Mouse (Mus musculus): ENCODE results near the gene Aspn.

Gene Aspn
- long read RNA-seq, experiment 1, partial matches to known transcripts: 2 of 2 reads
- long read RNA-seq, experiment 1, other reads (novel, unspliced or antisense): 0 of 2 reads
- long read RNA-seq, experiment 2: 0 reads

DNA sequence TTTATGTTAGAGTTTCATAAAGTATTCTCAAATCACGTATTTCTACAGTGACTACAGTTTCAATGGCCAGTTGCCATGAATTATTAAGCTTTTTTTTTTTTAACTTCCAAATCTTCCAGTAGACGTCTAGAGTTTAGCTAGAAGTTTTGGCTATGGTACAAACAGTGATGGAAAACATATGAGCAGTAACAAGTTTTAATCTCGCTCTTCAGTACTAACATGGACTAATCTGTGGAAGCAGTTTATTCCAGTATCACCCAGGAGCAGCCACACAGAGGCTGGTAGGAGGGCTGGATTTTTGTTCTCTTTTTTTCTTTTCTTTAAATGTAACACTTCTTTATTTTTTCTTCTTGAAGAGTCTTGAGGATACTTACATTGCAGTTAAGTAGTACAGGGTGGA is at the start of gene Aspn:
TSS of gene Aspn (plus strand) at position 165 of the 400 bp plus-strand sequence.
- intact Hi-C loops (cut with DNase I): no loop called here

DNA sequence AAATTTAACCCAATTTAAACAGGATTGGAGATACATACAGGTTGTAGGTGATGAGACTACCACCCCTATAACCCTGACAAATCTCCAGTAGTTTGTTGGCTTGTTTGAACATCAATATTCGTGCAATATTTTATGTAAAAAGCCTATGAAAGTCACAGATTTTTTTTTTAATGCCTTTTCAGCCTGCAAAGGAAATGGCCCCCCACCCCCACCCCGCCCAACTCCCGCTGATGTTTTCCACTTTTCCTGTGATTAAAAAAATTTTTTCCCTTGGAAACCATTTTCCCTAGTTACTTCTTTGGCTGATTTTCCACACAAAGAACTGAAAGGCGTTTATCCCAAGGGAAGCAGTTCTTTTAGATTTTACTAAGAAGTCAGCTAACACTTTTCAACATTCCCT is 39.7 kb upstream of the Aspn start, which contains the start of gene Ecm2:
TSS of gene Ecm2 (plus strand) at position 301 of the 400 bp plus-strand sequence.
- intact Hi-C loops (cut with DNase I): no loop called here

DNA sequence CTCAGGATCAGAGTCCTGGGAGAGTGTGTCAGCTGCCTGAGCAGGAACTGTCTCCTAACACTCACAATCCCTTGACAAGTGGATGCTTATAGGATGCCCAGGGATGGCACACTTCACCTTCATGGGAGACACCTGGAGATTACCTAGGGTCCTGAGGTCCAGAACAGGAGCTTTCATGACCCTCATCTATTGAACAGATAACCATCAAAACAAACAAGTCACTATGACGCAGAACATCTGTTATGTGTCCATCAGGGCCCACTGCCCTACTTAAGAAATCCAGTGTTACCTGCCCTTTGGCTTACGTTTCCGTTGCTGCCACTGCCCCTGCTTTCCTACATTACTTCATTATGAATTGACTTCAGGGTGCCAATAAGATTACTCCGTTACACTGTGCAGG is 38.5 kb upstream of the Aspn start:
- intact Hi-C loops (cut with DNase I): no loop called here

DNA sequence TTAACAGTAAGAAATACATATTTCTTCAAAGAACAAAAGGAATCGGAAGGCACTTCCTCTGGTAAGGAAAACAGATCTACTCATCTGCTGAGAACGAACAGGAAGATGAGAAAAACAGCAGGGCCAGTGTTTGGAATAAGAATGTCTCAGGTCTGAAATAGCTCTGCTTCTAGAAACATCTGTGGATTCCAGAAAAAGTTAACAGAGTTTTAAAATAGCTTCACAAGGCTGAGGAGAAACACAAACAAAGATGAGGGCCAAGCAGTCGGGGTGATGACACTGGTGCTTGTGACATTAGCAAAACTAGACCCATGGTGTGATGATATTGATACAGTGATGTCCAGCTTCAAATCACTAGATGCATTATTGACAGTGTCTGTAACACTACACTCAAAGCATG is 37.1 kb upstream of the Aspn start:
- intact Hi-C loops (cut with DNase I): no loop called here

DNA sequence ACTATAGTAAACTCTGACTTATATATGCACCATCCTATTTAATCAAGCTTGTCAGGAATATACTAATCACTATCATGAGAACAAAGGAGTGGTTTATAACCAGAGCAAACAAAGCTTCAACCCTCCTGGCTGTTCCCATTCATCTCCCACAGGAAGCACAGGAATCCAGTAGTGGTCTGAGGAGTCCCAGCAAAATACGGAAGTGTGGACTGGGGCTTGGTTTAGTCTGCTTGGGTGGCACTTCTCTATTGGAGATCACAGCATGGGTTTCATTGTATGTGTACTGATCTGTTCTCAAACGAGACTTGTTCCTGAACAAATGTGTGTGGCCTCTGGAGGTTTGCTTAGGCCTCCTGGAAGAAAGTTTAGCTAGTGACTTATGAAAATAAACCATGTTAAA is 25.5 kb upstream of the Aspn start:
- intact Hi-C loops (cut with DNase I): no loop called here

DNA sequence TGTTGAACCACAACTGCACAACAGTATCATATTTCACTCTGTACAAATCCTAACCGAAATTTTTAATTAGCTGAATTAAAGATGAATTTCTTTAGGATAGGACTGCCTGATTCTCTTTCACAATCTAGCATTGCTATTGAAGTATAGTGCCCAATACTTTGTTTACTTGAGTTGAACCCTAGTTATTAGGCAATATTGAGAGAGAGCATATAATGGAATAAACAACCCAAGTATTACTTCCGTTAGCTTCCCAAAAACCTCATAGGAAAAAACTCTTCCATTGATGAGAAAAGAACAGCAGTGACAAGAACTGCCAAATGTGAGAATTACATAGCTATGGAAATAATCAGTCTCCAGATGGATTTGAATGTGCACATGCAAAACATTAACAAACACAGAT is 18.0 kb upstream of the Aspn start:
- intact Hi-C loops (cut with DNase I): no loop called here

DNA sequence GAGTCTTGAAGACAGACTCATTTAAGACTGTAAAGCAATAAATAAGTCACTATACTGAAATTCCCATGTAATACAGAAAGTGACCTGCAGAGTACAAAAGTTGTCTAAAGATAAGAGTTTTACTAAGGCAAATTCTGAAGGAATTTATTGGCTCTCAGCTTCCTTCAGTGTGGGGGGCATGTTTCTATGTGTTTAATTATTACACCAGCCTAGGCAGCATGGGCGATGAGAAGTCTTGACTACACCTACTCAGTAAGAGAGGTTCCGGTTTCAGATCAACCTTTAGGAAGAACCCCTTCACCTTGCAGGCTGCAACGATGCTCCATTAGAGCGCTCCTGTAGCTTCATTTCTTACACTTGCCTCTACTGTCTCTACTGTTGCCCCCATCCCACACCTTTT is 13.6 kb upstream of the Aspn start:
- intact Hi-C loops (cut with DNase I): no loop called here

DNA sequence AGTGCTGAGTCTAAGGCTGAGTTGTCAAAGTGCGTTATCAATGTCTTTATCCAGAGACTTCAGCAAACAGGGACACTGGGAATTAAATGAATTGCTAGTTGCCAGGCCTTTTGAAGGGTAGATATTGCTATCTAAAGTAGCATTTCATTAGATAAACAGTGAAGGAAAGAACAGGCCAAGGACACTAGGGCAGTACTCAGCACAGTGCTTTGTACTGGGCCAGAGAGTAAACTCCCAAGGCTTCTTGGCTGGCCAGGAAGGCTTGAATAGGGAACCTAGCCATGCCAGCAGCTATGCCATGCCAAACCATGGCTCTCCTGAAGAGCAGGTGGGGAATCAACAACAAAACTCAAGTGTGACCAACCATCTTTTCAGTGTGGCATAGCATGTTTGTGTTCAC is 7.3 kb upstream of the Aspn start:
- intact Hi-C loops (cut with DNase I): no loop called here

DNA sequence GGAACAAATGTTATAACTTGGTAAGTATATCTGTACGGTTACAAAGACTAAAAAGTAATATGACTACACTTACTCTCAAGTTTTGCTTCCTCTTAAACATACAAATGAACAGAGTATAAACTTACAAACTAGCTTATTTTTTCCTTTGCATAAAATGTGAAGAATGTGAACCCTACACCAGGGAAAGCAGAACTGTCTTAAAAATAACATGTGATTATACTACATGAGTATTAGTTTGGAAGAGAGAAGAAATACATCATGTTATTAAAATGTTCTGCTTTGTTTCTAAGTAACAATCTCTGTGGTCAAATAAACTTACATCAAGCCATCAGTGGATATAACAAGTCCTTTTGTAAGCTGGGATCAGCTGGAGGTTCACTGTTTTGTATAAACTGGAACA is 5.5 kb upstream of the Aspn start:
- intact Hi-C loops (cut with DNase I): no loop called here

DNA sequence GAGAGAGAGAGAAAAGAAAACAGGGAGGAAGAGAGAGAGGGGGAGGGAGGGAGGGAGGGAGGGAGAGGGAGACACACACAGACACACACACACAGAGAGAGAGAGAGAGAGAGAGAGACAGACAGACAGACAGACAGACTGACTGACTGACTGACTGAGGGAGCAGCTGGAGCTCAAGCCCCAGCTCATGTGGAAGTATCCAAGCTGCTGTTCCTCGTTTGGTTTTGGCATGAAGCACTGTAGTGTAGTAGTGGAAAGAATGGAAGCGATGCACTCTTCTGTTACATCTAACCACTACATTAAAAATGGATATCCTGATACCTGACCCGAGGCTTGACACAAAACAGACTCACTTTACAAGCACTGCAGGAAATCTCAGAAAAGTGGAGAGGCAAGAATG is 1.4 kb downstream of the Aspn start:
- intact Hi-C loops (cut with DNase I): no loop called here

DNA sequence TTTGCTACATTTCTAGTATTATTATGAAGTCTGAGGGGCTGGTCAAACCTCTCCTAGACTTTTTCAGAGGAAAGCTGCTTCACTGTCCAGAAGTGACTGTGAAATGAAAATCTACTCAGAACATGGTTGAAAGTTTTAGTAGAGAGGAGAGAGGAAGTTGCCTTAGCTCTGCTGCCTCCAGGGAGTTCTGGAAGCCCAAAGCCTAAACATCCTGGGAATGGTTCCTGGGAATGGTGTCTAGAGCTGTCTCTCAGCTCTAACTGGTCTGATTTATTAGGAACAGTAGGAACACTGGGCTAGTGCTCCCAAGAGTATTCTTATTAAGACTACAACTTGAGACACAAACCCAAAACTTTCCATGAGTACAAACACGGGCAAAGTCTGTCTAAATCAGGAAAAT is 2.3 kb downstream of the Aspn start:
- intact Hi-C loops (cut with DNase I): no loop called here

DNA sequence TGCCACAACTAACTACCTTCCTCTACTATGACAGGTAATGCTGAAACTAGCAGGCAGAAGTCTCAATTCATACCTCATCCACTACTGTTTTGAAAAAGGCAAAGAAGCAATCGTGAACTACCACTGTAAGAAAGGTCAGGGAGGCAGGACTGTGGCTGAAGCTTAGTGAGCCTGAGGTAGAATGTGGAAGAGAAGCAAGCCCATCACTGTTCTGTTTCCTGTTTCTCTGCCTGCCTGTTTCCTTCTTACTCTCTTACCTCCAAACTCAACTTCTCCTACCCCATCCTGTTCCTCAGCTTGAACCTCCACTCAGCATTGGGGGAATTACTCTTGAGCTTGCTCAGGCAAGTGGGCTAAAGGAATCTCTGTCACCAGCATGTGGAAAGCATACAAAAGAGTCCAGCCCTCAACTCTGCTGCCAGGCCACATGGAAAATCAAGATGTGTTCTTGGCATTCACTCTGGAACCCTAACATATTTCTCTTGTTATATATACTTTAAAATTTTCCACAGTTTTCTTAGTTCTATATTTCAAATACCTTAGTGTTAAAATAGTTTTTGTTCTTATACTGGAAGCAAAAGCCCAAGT is 3.4 kb downstream of the Aspn start:
- intact Hi-C loops (cut with DNase I): no loop called here

DNA sequence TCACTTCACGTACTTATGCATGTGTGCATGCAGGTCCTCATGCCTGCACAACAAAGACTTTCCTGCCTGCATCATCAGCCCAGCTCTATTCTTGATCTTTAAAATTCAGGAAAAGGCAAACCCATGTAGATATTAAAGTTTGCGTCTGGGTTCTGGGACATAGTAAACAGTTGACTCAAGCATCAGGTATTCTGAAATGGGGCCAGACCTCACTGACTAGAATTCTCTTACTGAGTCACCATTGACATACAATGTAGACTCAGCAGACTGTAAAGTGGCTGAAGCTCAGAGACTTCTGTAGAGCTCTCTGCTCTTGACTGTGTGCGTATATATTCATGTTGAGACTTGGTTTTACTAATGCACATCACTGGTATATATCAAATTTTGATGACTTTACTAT is 5.4 kb downstream of the Aspn start:
- intact Hi-C loops (cut with DNase I): no loop called here

DNA sequence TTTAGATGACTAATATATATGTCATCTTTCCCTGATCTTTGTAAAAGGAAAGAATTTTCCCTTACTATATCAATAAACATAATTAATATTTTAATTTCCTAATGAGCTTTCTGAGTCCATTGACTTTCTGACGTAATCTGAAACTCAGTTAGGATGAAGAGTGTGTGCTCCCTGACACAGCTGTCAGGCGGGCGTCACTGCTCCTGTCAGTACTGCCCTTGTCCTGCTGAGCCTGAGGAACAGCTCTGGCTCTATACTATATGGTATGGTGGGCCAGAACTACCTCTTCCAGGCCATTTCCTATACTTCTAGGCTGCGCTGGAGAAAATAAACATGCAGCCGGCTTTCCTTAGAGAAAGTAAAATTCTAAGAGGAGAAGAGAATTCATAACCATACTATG is 10.3 kb downstream of the Aspn start:
- intact Hi-C loops (cut with DNase I): no loop called here

DNA sequence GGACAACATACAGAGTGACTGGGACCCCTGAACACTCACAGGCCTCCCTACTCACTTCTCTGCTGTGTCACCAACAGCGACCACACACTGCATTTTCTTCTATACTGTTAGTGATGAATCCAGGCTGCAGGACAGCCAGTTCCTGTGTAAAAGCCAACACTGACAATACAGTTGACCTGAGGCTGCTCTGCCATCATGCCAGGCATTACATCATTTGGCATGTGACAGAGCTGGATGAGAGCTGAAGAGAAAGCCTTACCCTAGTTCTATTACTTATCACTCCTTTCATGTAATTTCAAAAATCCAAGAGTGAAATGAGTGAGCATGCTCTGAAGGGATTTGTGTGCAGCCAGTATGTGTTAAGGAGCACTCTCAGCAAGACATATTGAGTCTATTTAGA is 12.0 kb downstream of the Aspn start:
- intact Hi-C loops (cut with DNase I): no loop called here

DNA sequence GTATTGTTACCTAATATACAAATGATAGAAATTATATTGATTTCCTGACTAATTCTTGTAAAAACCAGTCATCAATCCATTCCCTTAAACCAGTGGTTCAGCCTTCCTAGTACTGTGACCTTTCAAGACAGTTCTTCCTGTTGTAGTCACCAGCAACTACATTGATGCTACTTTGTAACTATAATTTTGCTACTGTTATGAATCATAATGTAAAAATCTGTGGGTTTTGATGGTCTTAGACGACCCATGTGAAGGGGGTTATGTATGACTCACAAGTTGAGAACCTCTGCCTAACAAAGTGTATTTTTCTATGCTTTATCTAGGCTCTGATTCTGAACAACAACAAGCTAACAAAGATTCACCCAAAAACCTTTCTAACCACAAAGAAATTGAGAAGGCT is 12.7 kb downstream of the Aspn start:
- intact Hi-C loops (cut with DNase I): no loop called here

DNA sequence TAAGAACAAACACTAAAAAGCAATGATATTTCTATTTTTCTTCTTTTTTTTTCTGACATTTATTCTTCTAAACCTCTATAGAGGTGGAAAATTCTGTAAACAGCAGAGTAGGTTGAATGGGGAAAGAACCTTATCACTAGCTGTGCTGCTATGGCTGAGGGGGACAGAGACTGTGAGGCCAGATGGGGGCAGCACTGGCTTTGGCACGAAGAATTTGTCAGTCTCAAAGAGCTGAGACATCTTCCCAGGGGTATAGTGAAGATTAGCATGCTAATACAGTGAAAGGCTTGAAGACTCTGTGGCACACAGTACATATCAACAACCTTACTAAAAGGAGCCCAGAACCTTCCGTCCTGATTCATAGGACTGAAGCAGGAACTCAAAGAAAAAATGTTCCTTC is 14.9 kb downstream of the Aspn start:
- intact Hi-C loops (cut with DNase I): no loop called here

DNA sequence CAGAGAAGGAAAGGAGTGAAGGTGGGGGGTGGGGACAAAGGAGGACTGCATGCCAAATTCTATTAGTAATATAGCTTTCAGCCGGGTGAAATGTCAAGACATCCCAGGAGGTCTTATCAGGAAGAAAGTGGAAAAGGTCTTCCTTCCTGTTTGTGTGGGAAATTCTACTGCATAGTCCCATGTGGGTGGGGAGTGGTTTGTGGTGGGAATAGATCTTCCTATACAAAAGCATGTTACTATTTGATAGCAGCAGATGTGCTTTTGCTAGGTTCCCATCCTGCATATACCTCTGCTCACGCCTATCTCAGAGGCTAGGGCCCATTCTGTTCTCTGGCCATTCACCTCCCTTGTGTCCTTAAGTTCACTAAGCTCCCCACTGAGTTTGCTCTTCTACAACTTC is 16.6 kb downstream of the Aspn start:
- intact Hi-C loops (cut with DNase I): loop anchor here (5.0 kb wide), 2 partner anchors 81 to 114 kb away; no protein-coding TSS in a partner anchor

DNA sequence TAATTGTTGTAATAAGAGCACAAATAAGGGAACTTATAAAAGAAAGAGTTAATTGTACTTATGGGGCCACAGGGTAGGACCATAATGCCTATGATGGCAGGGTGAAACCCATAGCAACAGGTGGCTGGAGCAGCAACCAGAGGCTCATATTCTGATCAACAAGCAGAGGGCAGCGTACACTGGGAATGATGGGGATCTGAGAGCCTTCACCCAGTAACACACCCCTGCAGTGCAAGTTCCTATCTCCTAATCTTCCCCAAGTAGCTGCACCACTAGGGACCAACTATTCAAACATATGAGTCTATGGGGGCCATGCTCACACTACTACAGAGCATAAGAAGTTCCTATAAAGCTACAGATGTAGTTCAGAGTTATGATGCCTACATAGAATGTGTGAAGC is 20.1 kb downstream of the Aspn start:
- intact Hi-C loops (cut with DNase I): loop anchor here (5.0 kb wide), 2 partner anchors 78 to 117 kb away; no protein-coding TSS in a partner anchor

DNA sequence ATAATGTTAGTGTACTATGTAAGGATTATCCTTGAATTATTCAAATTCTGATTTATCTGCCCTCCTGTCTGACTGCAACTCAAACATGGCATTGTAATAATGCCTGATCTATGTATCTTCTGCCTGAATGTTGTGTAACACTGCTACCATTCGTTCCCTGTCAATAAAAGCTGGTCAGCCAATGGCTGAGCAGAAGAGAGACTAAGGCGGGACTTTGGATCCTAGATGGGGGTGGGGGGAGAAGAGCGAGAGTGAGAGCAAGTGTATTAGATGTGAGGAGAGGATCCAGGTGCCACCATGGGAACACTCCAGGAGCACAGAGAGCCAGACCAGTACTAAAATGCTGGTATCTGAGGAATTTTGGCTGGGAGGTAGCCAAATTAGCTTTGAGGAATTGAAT is 26.1 kb downstream of the Aspn start:
- intact Hi-C loops (cut with DNase I): no loop called here

DNA sequence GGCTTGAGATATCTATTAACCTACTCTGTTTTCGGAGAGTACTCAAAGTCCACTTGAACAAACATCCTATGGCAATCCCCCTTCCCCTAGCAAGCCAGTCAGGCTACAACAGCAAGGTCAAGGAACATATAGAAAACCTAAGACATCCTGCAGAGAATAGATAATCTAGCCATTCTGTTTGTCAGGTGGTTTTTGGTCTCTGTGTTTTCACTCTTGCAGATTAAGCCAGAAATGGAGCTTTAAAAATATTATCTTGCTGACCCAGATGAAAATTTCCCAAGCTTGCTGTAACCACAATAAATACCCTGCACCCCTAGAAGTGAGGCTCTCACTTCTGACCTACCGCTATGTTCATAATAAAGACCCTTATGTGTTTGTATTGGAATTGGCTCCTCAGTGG is 27.2 kb downstream of the Aspn start:
- intact Hi-C loops (cut with DNase I): no loop called here

DNA sequence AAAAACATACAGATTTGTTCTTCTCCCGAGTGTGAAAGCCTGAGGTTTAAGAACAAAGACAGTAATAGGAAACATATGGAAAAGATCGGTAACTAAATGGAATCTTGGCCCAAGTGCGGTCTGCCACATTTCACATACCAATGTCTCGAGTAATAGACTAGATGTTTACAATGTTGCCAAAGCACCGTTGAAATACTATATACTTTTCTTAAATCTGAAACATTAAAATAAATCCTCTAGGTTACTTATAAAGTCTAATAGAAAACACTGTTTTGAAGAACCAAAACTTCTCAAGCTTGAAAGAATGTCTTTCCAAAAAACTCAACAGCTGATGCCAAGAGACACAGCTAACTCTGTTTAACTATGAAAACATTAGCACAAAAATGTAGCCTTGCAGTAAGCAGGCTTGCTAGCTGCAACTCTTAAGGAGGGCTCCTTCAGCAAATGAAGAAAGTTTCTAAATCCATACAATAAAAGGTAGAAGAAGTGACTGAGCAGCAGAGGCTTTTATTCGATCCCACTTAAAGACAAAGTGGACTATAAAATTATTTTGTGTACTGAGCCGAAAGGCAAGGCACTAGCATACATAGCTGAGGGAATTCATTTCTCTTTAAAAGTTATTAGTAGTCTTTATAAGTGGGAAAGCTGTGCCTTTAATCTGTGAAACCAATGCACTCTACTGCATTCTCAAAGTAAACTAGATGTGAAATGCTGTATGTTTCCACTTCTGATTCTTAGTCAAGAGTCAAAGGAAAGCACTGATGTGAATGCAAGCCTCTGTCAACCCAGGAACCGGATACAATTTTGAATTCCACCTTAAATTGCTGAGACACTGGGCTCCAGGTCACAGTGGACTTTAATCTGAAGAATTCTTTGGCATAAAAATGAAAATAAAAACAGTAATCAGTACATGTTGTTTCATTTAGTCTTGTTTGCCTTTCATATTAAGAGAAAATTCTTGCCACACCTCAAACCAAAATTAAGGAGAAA is 37.6 kb downstream of the Aspn start, which contains the start of gene Omd:
TSS of gene Omd (plus strand) at position 922 of the 990 bp plus-strand sequence.
- intact Hi-C loops (cut with DNase I): no loop called here

Data from adrenal gland (tissue).